ENCODE assay signal across 9 mouse cellular contexts in the genomic region with DNA sequence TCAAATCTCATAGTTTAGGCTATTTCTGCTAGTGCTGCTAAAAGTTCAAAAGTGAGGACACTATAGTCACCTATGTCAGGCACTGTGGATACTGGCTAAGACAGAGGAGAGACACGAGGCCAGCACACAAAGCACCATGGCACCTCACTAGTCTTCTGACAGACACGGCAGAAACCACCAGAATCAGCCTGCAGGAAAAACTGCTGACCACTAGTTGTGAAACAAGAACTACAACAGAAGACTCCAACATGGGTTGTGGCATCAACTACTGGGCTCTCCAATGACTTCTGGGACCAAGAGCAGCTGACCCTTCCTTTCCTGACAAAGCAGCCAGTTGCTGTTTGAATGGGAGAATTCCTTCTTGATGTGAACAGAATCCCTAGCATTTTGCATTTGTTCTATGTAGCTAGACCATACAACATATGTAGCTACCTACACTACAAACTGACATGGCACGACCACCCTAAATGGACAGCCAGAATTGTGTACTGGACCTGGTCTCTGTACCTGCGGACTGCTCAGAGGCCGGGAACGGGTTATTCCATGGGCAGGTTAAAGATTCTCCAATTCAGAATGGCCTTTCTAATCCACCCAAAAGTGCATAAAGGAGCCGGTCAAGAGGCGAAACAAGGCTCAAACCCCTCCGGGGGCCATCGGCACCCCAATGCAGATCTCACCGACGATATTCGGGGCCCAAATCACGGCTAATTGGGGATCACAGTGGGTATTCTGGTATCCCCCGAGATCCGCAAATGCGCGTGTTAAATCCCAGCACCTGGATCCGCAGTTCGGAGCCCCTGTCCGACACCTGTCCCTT. TPM values are rescaled to one million over a fixed set of nuclear protein-coding genes. Genes with fewer than 3 reads are reported as not detected.
A peak's percentile ranks its signal among the peaks of the same experiment; 100 is the strongest.
DNase-seq lines count a peak whose midpoint lies in the region; ATAC-seq and TF ChIP-seq lines count a peak whose summit lies in the region.
"Had no signal": no experiment of that assay in that cellular context is flagged by ENCODE, and none has a peak within 500 bp of the region (broad histone marks: within the 10 kb centered on the region; RNA-seq: fewer than 3 reads in every experiment).

No protein-coding gene starts in this region.

- TF ChIP-seq POLR2A in limb, embryonic 14.5 days (IDR thresholded peaks at IDR 0.05; ENCODE audit: borderline replicate concordance, extremely low read depth, insufficient read depth, insufficient read length) = no peak

- 1% methylated on average over 21 of the region's 21 CpGs for WGBS in heart, embryonic 16.5 days
- 6% methylated on average over 21 of the region's 21 CpGs for WGBS in limb, embryonic 14.5 days

- no peaks in the 10 kb centered on the region for H3K9me3 ChIP-seq in heart, embryonic 16.5 days (replicated peaks; ENCODE audit: control insufficient read depth, low read length)
- H3K9me3 ChIP-seq in limb, embryonic 14.5 days (ENCODE audit: control insufficient read depth, low read length) = no peaks in the 10 kb centered on the region

- H3K27me3 ChIP-seq in heart, embryonic 16.5 days (ENCODE audit: control insufficient read depth, insufficient read depth, low read length) = no peaks in the 10 kb centered on the region
- no peaks in the 10 kb centered on the region for H3K27me3 ChIP-seq in limb, embryonic 14.5 days (ENCODE audit: control insufficient read depth, insufficient read depth, low read length)

- H3K4me1 ChIP-seq in heart, embryonic 16.5 days (ENCODE audit: control insufficient read depth, insufficient read depth, low read length) = peaks cover 53% of the 10 kb centered on the region
- peaks cover 35% of the 10 kb centered on the region for H3K4me1 ChIP-seq in limb, embryonic 14.5 days (ENCODE audit: control insufficient read depth, insufficient read depth, low read length)

- peak; percentile 94 for DNase-seq in heart, adult 11 months
- DNase-seq in heart, adult 8-10 months (ENCODE audit: low spot score) = no peak
- peak; percentile 71 for DNase-seq in adipocyte (ENCODE audit: low spot score)
- no peak for DNase-seq in limb, embryonic 14.5 days (ENCODE audit: low spot score)
- DNase-seq in naive thymus-derived CD4-positive, alpha-beta T cell, adult 2 months (ENCODE audit: low read depth) = peak; percentile 39
- DNase-seq in right cerebral cortex, postnatal 10 days (ENCODE audit: low spot score in 2 of 2) = no peak
- no peak for DNase-seq in right cerebral cortex, postnatal 25 days

- peak overlapping the region; percentile 72 for H3K4me2 ChIP-seq in heart, embryonic 16.5 days (ENCODE audit: low read depth, low read length)
- H3K4me2 ChIP-seq in limb, embryonic 14.5 days (replicated peaks; ENCODE audit: low read depth, low read length, severe bottlenecking) = peak overlapping the region; percentile 77

- no peak for ATAC-seq in heart, embryonic 16.5 days (replicated peaks; ENCODE audit: extremely low read depth, insufficient read depth, low FRiP score)
- no peak for ATAC-seq in limb, embryonic 14.5 days (ENCODE audit: low FRiP score, low read depth)

- peak overlapping the region; percentile 96 for H3K27ac ChIP-seq in heart, embryonic 16.5 days (ENCODE audit: low read length)
- H3K27ac ChIP-seq in limb, embryonic 14.5 days (replicated peaks; ENCODE audit: low read depth, low read length) = peak overlapping the region; percentile 98

- H3K9ac ChIP-seq in heart, embryonic 16.5 days (ENCODE audit: low read length) = peak overlapping the region; percentile 100
- peak overlapping the region; percentile 100 for H3K9ac ChIP-seq in limb, embryonic 14.5 days (ENCODE audit: low read depth, low read length, severe bottlenecking)

- no peaks in the 10 kb centered on the region; the same call in none of the 2 replicates for H3K36me3 ChIP-seq in heart, embryonic 16.5 days (ENCODE audit: control insufficient read depth, insufficient read depth)
- H3K36me3 ChIP-seq in limb, embryonic 14.5 days (ENCODE audit: control insufficient read depth, insufficient read depth, low read length) = peaks cover 20% of the 10 kb centered on the region

- H3K4me3 ChIP-seq in heart, embryonic 16.5 days (ENCODE audit: low read length) = peak overlapping the region; percentile 100
- H3K4me3 ChIP-seq in limb, embryonic 14.5 days (replicated peaks; ENCODE audit: low read length) = peak overlapping the region; percentile 100

RNA-seq across cellular contexts. Expression of a gene that starts 1.1 kb away (rescaled TPM):
- 100 to 1,000 TPM; 261 to 279 (median 274) TPM for total RNA-seq in heart, adult 8-10 months (2022)
- polyA plus RNA-seq in heart, embryonic 16.5 days (2015; fragmentation: Nextera tagmentation; extraction: Ambion mirVana) = 597 and 626 TPM in 2 replicates
- 690 and 777 TPM in 2 replicates for polyA plus RNA-seq in limb, embryonic 14.5 days (2012; rRNA removed)
- 698 and 725 TPM in 2 replicates for polyA plus RNA-seq in limb, embryonic 14.5 days (2014; fragmentation: Nextera tagmentation; extraction: Ambion mirVana)

RNA-seq across cellular contexts. Expression of a gene that starts 18.9 kb away (rescaled TPM):
- total RNA-seq in heart, adult 8-10 months (2022) = 10 to 100 TPM in 3 of 4 experiments, 1 to 10 TPM in 1; 9.8 to 12.9 (median 10.6) TPM
- polyA plus RNA-seq in heart, embryonic 16.5 days (2015; fragmentation: Nextera tagmentation; extraction: Ambion mirVana) = 18.8 and 21.0 TPM in 2 replicates
- polyA plus RNA-seq in limb, embryonic 14.5 days (2012; rRNA removed) = 32.4 and 37.5 TPM in 2 replicates
- polyA plus RNA-seq in limb, embryonic 14.5 days (2014; fragmentation: Nextera tagmentation; extraction: Ambion mirVana) = 28.9 and 30.0 TPM in 2 replicates

RNA-seq across cellular contexts. Expression of a gene that starts 24.7 kb away (rescaled TPM):
- 100 to 1,000 TPM; 100 to 119 (median 114) TPM for total RNA-seq in heart, adult 8-10 months (2022)
- 115 and 131 TPM in 2 replicates for polyA plus RNA-seq in heart, embryonic 16.5 days (2015; fragmentation: Nextera tagmentation; extraction: Ambion mirVana)
- polyA plus RNA-seq in limb, embryonic 14.5 days (2012; rRNA removed) = 38.8 and 51.1 TPM in 2 replicates
- 81.0 and 85.2 TPM in 2 replicates for polyA plus RNA-seq in limb, embryonic 14.5 days (2014; fragmentation: Nextera tagmentation; extraction: Ambion mirVana)

RNA-seq across cellular contexts. Expression of a gene that starts 35.0 kb away (rescaled TPM):
- 100 to 1,000 TPM; 112 to 142 (median 128) TPM for total RNA-seq in heart, adult 8-10 months (2022)
- 130 and 140 TPM in 2 replicates for polyA plus RNA-seq in heart, embryonic 16.5 days (2015; fragmentation: Nextera tagmentation; extraction: Ambion mirVana)
- 101 and 102 TPM in 2 replicates for polyA plus RNA-seq in limb, embryonic 14.5 days (2012; rRNA removed)
- polyA plus RNA-seq in limb, embryonic 14.5 days (2014; fragmentation: Nextera tagmentation; extraction: Ambion mirVana) = 126 and 129 TPM in 2 replicates

RNA-seq across cellular contexts. Expression of a gene that starts 44.0 kb away (rescaled TPM):
- under 1 TPM; 0.62 to 0.82 (median 0.63) TPM for total RNA-seq in heart, adult 8-10 months (2022)
- 0.50 and 0.54 TPM in 2 replicates for polyA plus RNA-seq in heart, embryonic 16.5 days (2015; fragmentation: Nextera tagmentation; extraction: Ambion mirVana)
- polyA plus RNA-seq in limb, embryonic 14.5 days (2012; rRNA removed) = 0.78 and 1.2 TPM in 2 replicates
- 0.36 and 0.70 TPM in 2 replicates for polyA plus RNA-seq in limb, embryonic 14.5 days (2014; fragmentation: Nextera tagmentation; extraction: Ambion mirVana)
- total RNA-seq: neutrophil, adult 5-6 weeks had no signal

Comparison
In these comparisons a context has a peak if more than half of its experiments do, and no peak if none do; other contexts are left out.
1. DNase-seq: peak in heart, adult 11 months (single experiment), adipocyte (single experiment) and naive thymus-derived CD4-positive, alpha-beta T cell, adult 2 months (single experiment); none in heart, adult 8-10 months (single experiment), limb, embryonic 14.5 days (single experiment), right cerebral cortex, postnatal 10 days (0 of 2) and right cerebral cortex, postnatal 25 days (single experiment).